ENCODE assay signal across 12 mouse cellular contexts in genomic region chr7:37581262-37581661, GRCm38 (mm10).
"Had no signal": no experiment of that assay in that cellular context is flagged by ENCODE, and none has a peak within 500 bp of the region (broad histone marks: within the 10 kb centered on the region; RNA-seq: fewer than 3 reads in every experiment).

No protein-coding gene starts in this region.

- H3K36me3 ChIP-seq: limb, embryonic 15.5 days; liver, embryonic 12.5 days; lung, embryonic 15.5 days; midbrain, embryonic 15.5 days; neural tube, embryonic 12.5 days had no signal

- H3K4me3 ChIP-seq: limb, embryonic 15.5 days; liver, embryonic 12.5 days; lung, embryonic 15.5 days; midbrain, embryonic 15.5 days; neural tube, embryonic 12.5 days had no signal

- DNase-seq: kidney, adult 9 months; kidney, postnatal 36 days; layer of hippocampus, adult 9-11 months; layer of hippocampus, postnatal 36 days; right cerebral cortex, postnatal 14 days; thymus, postnatal 4 days had no signal

- H3K9me3 ChIP-seq: limb, embryonic 15.5 days; liver, embryonic 12.5 days; lung, embryonic 15.5 days; midbrain, embryonic 15.5 days; neural tube, embryonic 12.5 days had no signal

- H3K4me2 ChIP-seq: limb, embryonic 15.5 days; liver, embryonic 12.5 days; lung, embryonic 15.5 days; midbrain, embryonic 15.5 days; neural tube, embryonic 12.5 days had no signal

- ATAC-seq: liver, embryonic 12.5 days; midbrain, embryonic 15.5 days had no signal

- H3K4me1 ChIP-seq: limb, embryonic 15.5 days; liver, embryonic 12.5 days; midbrain, embryonic 15.5 days had no signal

- H3K27me3 ChIP-seq: limb, embryonic 15.5 days; liver, embryonic 12.5 days; lung, embryonic 15.5 days; midbrain, embryonic 15.5 days; neural tube, embryonic 12.5 days had no signal

- H3K27ac ChIP-seq: kidney, postnatal 0 days; limb, embryonic 15.5 days; liver, embryonic 12.5 days; lung, embryonic 15.5 days; midbrain, embryonic 15.5 days; neural tube, embryonic 12.5 days had no signal

- H3K9ac ChIP-seq: limb, embryonic 15.5 days; liver, embryonic 12.5 days; lung, embryonic 15.5 days; midbrain, embryonic 15.5 days; neural tube, embryonic 12.5 days had no signal
